Mouse (Mus musculus): ENCODE data around the gene U2af1l4. TPM values are rescaled to one million over a fixed set of nuclear protein-coding genes. Genes with fewer than 3 reads are reported as not detected.
A peak's percentile ranks its signal among the peaks of the same experiment; 100 is the strongest.

The U2af1l4 gene
- total RNA-seq, 4 experiments from 2014 or later: 68.2 to 81.1 (median 78.7) TPM

- peak; percentile 96 to 98 for DNase-seq (ENCODE audit: low spot score in 2 of 2)
Measured at GRCm38 (mm10) chr7:30552102-30553020, 10.7 kb upstream of the U2af1l4 start, which contains the start of the genes Hspb6 and Proser3. Hspb6 (plus strand) TSS chr7:30552178. Proser3 (minus strand) TSS chr7:30552299.

GRCm38 (mm10) chr7:30553021-30553589, 10.0 kb upstream of the U2af1l4 start:
- peak; percentile 26 to 53 for DNase-seq (ENCODE audit: low spot score in 2 of 2)

- no peak for DNase-seq (ENCODE audit: low spot score in 2 of 2)
Measured at GRCm38 (mm10) chr7:30553810-30554584, 9.1 kb upstream of the U2af1l4 start.

GRCm38 (mm10) chr7:30556894-30557536, 6.1 kb upstream of the U2af1l4 start:
- DNase-seq (ENCODE audit: low spot score in 2 of 2): no peak

GRCm38 (mm10) chr7:30557901-30558514, 5.1 kb upstream of the U2af1l4 start:
- no peak for DNase-seq (ENCODE audit: low spot score in 2 of 2)

- DNase-seq (ENCODE audit: low spot score in 2 of 2): no peak
Measured at GRCm38 (mm10) chr7:30558656-30559442, 4.3 kb upstream of the U2af1l4 start.

- peak; percentile 99 for DNase-seq (ENCODE audit: low spot score in 2 of 2)
Measured at GRCm38 (mm10) chr7:30559443-30559954, 3.6 kb upstream of the U2af1l4 start, which contains the start of gene Lin37. Lin37 (minus strand) TSS chr7:30559838.

GRCm38 (mm10) chr7:30560296-30560695, 2.8 kb upstream of the U2af1l4 start:
- no peak for DNase-seq (ENCODE audit: low spot score in 2 of 2)

GRCm38 (mm10) chr7:30562526-30563116, 480 bp upstream of the U2af1l4 start:
- DNase-seq (ENCODE audit: low spot score in 2 of 2): peak in 1 of 2 experiments; percentile 44

- no peak for DNase-seq (ENCODE audit: low spot score in 2 of 2)
Measured at GRCm38 (mm10) chr7:30563906-30564280, 792 bp downstream of the U2af1l4 start.

- DNase-seq (ENCODE audit: low spot score in 2 of 2): no peak
Measured at GRCm38 (mm10) chr7:30564970-30565571, 2.0 kb downstream of the U2af1l4 start, which contains the start of gene Igflr1. Igflr1 (plus strand) TSS chr7:30565427.

- no peak for DNase-seq (ENCODE audit: low spot score in 2 of 2)
Measured at GRCm38 (mm10) chr7:30566033-30566432, 2.9 kb downstream of the U2af1l4 start.

GRCm38 (mm10) chr7:30567555-30567954, 4.5 kb downstream of the U2af1l4 start:
- no peak for DNase-seq (ENCODE audit: low spot score in 2 of 2)

- no peak for DNase-seq (ENCODE audit: low spot score in 2 of 2)
Measured at GRCm38 (mm10) chr7:30572389-30572788, 9.3 kb downstream of the U2af1l4 start.

- DNase-seq (ENCODE audit: low spot score in 2 of 2): no peak
Measured at GRCm38 (mm10) chr7:30572969-30573368, 9.9 kb downstream of the U2af1l4 start.

GRCm38 (mm10) chr7:30579950-30580349, 16.8 kb downstream of the U2af1l4 start:
- DNase-seq (ENCODE audit: low spot score in 2 of 2): no peak

- no peak for DNase-seq (ENCODE audit: low spot score in 2 of 2)
Measured at GRCm38 (mm10) chr7:30581547-30581946, 18.4 kb downstream of the U2af1l4 start.

GRCm38 (mm10) chr7:30584339-30584738, 21.2 kb downstream of the U2af1l4 start:
- DNase-seq (ENCODE audit: low spot score in 2 of 2): no peak

GRCm38 (mm10) chr7:30585170-30585569, 22.1 kb downstream of the U2af1l4 start:
- DNase-seq (ENCODE audit: low spot score in 2 of 2): no peak

Data from layer of hippocampus, adult 8-10 months (tissue).